Mouse (Mus musculus): ENCODE results near the gene Psenen.

The Psenen gene

GRCm38 (mm10) chr7:30588676-30589434 lies 25.4 kb upstream of the Psenen start, which contains the start of gene Kmt2b:
TSS of gene Kmt2b (minus strand) at chr7:30588726.
- peak; percentile 89 to 90 for DNase-seq (ENCODE audit: low spot score in 2 of 2)

GRCm38 (mm10) chr7:30587842-30588667 lies 24.6 kb upstream of the Psenen start:
- DNase-seq (ENCODE audit: low spot score in 2 of 2), result peak; percentile 20 to 48

DNA sequence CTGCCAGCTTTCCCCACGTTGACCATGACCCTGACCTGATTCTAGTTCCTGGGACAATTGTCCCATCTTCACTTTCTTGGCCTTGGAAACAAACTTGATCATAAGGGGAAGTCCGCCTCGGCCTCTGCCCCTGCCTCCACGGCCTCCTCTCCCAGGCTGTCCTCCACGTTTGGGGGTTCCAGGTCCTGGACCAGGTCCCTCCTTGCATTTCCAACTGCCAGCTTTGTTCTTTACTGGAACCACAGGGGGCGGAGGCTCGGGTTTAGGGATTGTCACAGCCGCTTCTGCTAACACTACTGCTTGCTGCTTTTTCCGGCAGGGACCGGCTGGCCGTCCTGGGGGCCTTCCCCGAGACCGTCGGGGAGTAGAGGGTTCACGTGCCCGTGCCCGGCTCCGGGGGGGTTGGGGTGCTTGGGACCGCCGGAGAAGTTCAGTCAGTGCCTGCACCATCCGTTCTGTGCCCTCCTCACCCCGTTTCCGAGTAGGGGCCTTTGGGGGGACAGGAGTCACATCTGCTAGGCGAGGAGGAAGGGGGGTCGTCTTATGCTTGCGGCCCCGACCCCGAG lies 23.1 kb upstream of the Psenen start:
- DNase-seq (ENCODE audit: low spot score in 2 of 2), result no peak

DNA sequence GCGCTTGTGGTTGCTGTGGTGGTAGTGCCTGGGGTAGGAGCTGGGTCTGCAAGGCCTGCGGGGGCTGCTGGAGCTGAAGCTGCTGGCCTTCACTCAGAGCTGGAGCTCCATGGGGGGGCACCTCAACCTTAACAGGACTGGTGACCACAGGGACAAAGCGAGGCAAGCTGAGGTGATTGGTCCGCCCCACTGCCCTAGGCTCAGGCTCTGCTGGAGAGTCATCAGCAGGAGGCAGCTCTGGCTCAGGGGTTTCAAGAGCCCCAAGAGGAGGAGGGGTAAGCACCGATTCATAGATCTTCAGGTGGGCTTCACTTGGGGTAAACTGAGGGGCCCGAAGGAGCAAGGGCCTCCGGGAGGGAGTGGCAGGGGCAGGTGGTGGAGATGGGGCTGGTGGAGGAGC lies 21.7 kb upstream of the Psenen start:
- DNase-seq (ENCODE audit: low spot score in 2 of 2), result no peak

GRCm38 (mm10) chr7:30584339-30584738 lies 20.9 kb upstream of the Psenen start:
- no peak for DNase-seq (ENCODE audit: low spot score in 2 of 2)

- no peak for DNase-seq (ENCODE audit: low spot score in 2 of 2)
Measured at GRCm38 (mm10) chr7:30581547-30581946, 18.1 kb upstream of the Psenen start.

DNA sequence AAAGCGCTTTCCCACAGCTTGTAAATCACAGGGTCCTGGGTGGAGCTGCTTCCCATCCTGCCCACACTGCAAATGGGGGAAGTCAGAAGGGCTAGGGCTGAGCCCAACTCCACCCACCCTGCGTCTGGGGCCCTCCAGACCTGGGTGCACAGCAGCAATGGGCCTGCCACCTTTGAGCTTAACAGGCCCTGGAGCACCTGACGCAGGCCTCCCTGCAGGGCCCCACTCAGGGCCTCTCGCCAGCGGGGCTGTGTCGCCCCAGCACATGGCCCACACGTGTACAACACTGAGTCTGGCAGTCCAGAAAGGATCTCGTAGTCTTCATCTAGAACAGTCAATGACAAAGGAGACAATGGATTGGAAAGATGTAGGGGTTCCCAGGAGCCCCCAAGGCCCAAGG lies 16.5 kb upstream of the Psenen start:
- no peak for DNase-seq (ENCODE audit: low spot score in 2 of 2)

DNA sequence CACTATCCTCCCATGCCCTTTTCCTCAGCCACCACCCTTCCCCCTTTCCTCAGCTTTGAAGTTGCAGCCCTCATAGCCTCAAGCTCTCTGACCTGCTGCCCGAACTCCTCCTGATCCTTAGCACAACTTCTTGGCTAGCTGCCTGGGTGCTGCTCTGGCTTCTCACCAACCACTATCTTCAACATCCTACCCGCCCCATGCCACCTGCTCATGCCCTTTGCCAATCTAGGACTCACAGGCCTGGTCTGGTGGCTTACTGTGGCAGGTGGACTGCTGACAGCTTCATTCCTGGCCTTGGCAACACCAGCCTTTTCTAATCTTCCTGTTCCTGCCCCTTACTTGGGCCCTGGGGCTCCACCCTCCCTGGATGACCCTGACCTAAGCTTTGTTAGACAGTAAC lies 9.5 kb upstream of the Psenen start:
- no peak for DNase-seq (ENCODE audit: low spot score in 2 of 2)

DNA sequence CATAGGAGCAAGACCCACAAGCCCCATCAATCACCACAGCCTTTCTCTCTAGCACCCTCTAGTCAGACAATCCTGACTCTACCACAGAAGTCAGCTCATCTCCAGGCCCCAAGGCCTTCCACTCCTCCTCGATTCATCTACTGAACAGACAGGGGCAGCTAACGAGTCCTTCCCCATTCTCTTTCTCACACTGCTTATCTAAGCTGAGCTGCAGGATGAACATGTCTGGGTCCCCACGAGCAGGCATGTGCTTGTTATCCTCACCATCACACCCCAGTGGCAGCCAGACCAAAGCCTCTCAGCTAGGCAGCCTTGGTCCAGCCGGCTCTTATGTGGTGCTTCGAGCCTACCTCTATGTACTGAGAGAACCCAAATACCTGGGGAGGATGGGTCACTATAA lies 9.0 kb upstream of the Psenen start:
- DNase-seq (ENCODE audit: low spot score in 2 of 2), result no peak

DNA sequence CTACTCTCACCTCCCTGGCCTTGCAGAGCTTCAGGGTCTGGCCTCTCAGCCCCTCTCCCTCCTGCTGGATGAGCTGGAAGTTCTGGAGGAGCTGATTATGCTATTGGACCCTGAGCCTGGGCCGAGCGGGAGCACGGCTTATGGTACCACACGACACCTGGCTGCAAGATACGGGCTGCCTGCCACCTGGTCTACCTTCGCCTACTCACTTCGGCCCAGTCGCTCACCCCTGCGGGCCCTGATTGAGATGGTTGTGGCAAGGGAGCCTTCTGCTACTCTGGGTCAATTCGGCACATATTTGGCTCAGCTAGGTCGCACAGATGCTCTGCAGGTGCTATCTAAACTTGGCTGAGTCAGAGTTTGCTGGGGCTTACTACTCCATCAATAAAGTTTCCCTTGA lies 4.1 kb upstream of the Psenen start:
- no peak for DNase-seq (ENCODE audit: low spot score in 2 of 2)

DNA sequence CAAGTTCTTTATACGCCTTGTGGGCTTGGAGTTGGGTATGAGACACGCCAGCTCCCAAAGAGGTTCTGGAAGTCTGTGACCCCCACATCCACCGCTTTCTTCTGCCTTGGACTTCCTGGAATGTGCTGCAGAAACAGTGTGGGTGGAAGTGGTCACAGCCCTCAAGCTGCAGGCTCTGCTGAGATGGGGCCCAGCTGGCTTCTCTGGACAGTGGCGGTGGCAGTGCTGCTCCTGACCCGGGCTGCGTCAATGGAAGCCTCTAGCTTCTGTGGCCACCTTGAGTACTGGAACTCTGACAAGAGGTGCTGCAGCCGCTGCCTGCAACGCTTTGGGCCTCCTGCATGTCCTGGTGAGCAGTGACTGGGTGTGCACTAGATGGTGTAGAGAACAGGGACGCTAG lies 2.6 kb upstream of the Psenen start:
- no peak for DNase-seq (ENCODE audit: low spot score in 2 of 2)

DNA sequence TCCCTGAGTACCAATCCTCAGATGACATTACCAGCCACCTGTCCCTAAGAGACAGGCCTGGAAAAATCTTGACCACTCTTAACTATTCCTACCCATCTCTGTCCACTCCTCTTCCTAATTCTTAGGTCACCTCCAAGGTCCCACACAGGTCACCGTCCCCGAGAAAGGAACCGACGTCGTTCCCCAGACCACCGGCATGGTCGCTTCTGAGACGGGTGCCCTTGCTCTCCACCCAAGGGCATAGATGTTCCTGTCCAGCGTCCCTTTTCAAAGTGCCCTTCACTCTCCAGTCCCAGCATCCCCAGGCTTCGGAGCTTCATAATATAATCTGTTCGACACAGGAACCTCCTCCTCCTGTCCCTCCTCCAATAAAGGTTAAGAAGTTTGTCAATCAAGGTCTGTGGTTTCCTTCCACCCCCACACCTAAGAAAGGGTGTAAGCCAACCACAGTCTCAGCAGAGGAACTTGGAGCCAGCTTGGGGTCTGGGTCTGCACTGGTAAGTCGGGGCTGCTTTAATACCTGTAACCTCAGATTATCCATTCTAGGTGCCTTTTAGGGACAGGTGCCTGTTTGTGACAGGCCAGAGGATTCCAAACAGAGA lies 1.6 kb upstream of the Psenen start, which contains the start of gene Igflr1:
Gene Igflr1, plus strand, starts transcription at position 458 of the 602 bp plus-strand sequence.
- no peak for DNase-seq (ENCODE audit: low spot score in 2 of 2)

- DNase-seq (ENCODE audit: low spot score in 2 of 2), result no peak
Measured at GRCm38 (mm10) chr7:30563906-30564280, 466 bp upstream of the Psenen start.

- DNase-seq (ENCODE audit: low spot score in 2 of 2), result no peak
Measured at GRCm38 (mm10) chr7:30562526-30563116, 806 bp downstream of the Psenen start.

DNA sequence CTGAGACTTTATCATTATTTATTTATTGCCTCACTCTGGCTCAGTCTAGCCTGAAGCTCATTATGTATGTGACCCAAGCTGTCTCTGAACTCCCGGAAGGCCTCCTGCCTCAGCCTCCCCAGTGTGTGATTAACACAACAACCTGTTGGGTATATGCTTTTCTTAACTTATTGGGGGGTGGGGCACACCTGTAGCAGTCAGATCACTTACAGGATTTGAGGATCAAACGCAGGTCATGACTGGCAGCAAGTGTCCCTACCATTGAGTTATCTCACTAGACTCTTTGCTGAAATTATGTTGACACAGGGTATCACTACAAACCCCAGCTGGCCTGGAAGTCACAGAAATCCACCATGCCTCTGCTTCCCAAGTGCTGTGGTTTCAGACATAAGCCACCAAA lies 3.1 kb downstream of the Psenen start:
- no peak for DNase-seq (ENCODE audit: low spot score in 2 of 2)

- DNase-seq (ENCODE audit: low spot score in 2 of 2), result peak; percentile 88 to 96
Measured at GRCm38 (mm10) chr7:30559443-30559954, 3.9 kb downstream of the Psenen start, which contains the start of gene Lin37. TSS of gene Lin37 (minus strand) at chr7:30559838.

- no peak for DNase-seq (ENCODE audit: low spot score in 2 of 2)
Measured at GRCm38 (mm10) chr7:30558656-30559442, 4.6 kb downstream of the Psenen start.

DNA sequence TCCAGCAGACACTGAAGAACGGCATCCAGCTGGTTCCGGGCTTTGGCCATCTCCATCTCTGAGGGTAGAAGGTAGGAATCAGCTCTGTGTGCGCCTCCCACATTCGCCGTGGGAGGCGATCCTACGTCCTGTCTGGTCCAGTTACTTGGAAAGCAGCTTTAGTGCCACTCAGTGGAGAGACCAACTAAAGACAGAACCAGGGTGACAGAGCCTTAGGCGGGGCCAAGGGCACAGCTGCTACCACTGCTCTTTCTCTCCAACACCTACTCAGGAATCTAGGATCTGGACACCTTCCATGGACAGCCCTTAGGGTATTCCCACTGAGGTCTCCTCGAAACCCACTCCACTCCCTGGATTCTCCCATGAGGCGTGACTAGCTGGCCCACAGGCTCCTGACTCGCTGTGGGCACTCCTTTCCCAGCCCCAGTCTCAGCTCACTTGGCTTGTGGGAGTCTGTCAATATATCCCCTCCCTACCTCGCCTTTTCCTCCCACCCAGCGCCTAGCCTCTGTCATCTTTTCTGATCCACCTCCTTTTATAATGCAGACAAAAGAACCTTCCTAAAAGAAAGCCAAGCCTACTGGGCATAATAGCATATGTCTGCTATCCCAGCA lies 5.4 kb downstream of the Psenen start:
- no peak for DNase-seq (ENCODE audit: low spot score in 2 of 2)

DNA sequence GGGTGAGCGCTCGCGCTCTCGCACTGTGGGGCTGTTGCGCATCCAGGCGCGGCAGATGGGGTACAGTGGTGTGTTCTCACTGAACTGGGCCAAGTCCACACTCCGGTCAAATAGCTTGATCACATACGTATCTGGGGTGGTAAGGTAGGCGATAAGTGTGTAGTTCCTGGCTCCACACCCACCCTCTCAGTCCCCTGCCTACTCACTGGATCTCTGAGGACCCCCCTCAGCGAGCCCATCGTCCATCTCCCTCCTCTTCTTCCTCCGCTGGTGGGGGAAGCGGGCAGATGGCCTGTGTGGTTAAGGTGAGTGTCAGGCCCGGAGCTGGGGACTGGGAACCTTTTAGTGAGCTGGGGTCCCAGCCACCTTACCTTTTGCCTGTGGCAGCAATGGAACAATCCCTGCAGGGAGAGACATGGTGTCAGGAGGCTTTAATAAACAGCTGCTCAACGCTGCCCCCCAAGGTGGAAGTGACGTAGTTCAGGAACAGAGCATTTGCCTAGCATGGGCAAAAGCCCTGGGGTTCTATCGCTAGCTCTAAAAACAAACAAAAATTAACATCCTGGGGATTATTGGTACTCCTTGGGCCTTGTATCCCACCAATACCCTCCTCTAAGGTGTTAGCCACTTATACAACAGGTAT lies 6.4 kb downstream of the Psenen start:
- DNase-seq (ENCODE audit: low spot score in 2 of 2), result no peak

Measured in frontal cortex, postnatal 25 days (tissue).